Mouse (Mus musculus): ENCODE results near the gene Exoc3l4.

The Exoc3l4 gene

GRCm38 (mm10) chr12:111479917-111480316 lies 63.1 kb downstream of the Exoc3l4 start:
- POLR2A ChIA-PET: interaction anchor here in 1 of 4 experiments (0.6 to 0.9 kb wide), 2 partner anchors 20 to 54 kb away, joined by 3 to 4 read pairs; no protein-coding TSS in a partner anchor
- CTCF ChIA-PET: interaction anchor here (0.6 to 4.3 kb wide), 43 partner anchors 8 to 487 kb away, joined by 3 to 54 read pairs (median 5); partner anchors contain the start of gene Lbhd2 (in 1 of the 4)

Measured in embryonic stem cell, embryonic (primary cell).